Mouse (Mus musculus): ENCODE measurements at regions not wholly inside any gene's neighbourhood (a gene's known extent, or its start where the extent isn't known, plus 50 kb on each side); places are given as distances from the start of the nearest gene placed in this dataset.

DNA sequence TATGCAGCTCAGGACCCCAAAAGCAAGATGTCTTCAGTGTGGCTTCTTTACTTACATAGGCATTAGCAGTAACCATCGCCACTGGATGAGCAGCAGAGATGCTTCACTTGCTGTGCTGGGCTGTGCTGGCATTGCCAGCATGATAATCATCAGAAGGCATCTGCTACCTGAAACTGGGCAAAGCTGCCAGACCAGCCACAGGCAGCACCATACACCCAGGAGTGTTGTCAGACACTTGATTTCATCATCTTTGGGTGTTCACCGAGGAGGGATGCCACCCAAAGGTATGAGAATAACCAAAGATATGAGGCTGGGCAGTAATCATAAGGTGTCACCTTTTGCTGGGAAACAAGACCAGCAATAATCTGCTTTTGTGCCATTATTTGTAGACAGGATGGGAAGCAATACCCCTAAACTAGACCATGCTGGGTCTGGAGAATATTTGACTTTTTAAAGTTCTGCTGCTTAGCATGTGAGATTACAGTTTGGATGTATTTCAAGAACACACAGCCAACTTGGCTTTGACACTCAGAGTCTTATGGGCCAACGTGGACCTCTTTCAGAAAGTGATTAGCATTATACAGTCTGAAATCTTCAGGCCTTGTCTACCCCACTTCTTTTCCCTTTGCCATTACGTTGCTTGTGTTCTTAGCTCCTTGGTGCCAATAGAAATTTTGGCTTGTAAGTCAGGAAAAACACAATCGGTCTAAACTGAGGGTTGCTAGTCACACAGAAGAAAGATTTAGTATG lies 80.7 kb upstream of the Cerkl start:
- no peak overlapping the region for H3K27ac ChIP-seq (ENCODE audit: low read depth, low read length)
- DNase-seq (ENCODE audit: low spot score) = no peak
- H3K4me3 ChIP-seq (ENCODE audit: low read depth, low read length) = no peak overlapping the region
- H3K36me3 ChIP-seq (ENCODE audit: insufficient read depth, low read length) = no peaks in the 10 kb centered on the region
- H3K4me1 ChIP-seq (ENCODE audit: insufficient read depth, low read length) = no peaks in the 10 kb centered on the region
- 79% methylated on average over 5 of the region's 5 CpGs for WGBS
- no peak overlapping the region for H3K4me2 ChIP-seq (ENCODE audit: low read depth, low read length, poor library complexity, severe bottlenecking)
- no peak overlapping the region for H3K9ac ChIP-seq (replicated peaks; ENCODE audit: low read length, poor library complexity, severe bottlenecking)
- H3K9me3 ChIP-seq (ENCODE audit: low read length) = no peaks in the 10 kb centered on the region
- TF ChIP-seq CTCF (IDR thresholded peaks at IDR 0.05) = no peak
- no peak for ATAC-seq (ENCODE audit: low FRiP score)
- H3K27me3 ChIP-seq (ENCODE audit: insufficient read depth, low read length) = no peaks in the 10 kb centered on the region

DNA sequence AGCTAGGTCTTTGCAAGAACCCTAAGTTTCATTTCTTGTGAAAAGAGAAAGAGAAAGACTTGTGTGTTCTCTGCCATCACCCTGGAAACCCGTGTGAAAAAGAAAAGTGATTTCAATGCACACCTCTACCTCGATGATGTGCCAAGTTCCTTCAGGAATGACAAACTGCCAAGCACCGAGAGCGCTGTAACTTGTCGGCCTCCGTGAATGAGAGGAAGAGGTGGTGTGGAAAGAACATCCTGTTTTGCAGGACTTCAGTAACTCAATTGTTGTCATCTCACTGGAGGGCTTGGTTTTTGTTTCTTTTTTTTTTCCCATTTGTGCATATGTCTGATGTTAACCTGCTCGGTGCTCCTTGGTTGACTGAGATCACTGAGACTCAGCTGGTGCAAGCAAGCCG lies 83.8 kb upstream of the Cerkl start:
- ATAC-seq (ENCODE audit: low FRiP score) (no peak), DNase-seq (ENCODE audit: low spot score) (no peak)
- Histone ChIP-seq H3K4me1 (ENCODE audit: insufficient read depth, low read length) (no peaks in the 10 kb centered on the region), H3K36me3 (ENCODE audit: insufficient read depth, low read length) (no peaks in the 10 kb centered on the region), H3K9me3 (ENCODE audit: low read length) (no peaks in the 10 kb centered on the region), H3K4me3 (ENCODE audit: low read depth, low read length) (no peak overlapping the region), H3K4me2 (ENCODE audit: low read depth, low read length, poor library complexity, severe bottlenecking) (no peak overlapping the region), H3K27ac (ENCODE audit: low read depth, low read length) (no peak overlapping the region), H3K27me3 (ENCODE audit: insufficient read depth, low read length) (no peaks in the 10 kb centered on the region), H3K9ac (replicated peaks; ENCODE audit: low read length, poor library complexity, severe bottlenecking) (no peak overlapping the region)
- no peak for TF ChIP-seq CTCF (IDR thresholded peaks at IDR 0.05)
- 88% methylated on average over 8 of the region's 8 CpGs for WGBS

DNA sequence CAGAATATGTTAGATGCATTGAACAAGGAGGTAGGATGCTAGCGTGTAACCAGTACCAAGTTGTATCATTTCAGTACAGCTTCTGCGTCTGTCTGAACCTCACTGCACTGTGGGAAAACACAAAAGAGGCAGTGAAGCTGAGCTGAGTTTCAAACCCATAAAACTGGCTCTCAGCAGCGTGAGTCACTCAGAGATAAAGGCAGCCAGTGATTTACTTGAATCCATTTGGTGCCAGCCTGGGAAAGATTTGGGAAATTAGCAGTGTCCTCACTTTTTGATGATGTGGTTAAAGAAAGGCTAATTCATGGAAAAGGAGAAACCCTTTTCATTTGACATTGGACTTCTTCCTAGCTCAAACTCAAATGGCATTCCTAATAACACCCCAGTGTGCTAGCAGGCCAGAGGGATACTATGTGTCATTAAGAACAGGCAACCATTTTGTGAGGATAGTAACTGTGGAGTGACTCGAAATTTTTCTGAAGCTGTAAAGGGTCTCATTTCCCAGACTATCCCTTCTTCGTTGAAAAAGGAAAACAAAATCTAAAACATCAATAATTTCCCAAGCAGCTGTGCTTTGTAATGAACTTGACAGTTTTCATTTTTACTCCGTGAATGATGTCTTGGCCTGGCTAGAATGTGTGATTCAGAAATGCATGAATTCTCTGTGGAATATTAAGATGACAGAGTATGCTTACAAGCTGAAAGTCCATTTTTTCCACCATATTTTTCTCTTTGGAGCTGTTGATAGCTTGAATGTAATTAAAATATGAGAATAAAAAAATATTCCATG lies 85.8 kb upstream of the Cerkl start:
- Histone ChIP-seq H3K9ac (replicated peaks; ENCODE audit: low read length, poor library complexity, severe bottlenecking) (no peak overlapping the region), H3K27me3 (ENCODE audit: insufficient read depth, low read length) (no peaks in the 10 kb centered on the region), H3K9me3 (ENCODE audit: low read length) (no peaks in the 10 kb centered on the region), H3K27ac (ENCODE audit: low read depth, low read length) (no peak overlapping the region), H3K4me3 (ENCODE audit: low read depth, low read length) (no peak overlapping the region), H3K36me3 (ENCODE audit: insufficient read depth, low read length) (no peaks in the 10 kb centered on the region), H3K4me2 (ENCODE audit: low read depth, low read length, poor library complexity, severe bottlenecking) (no peak overlapping the region), H3K4me1 (ENCODE audit: insufficient read depth, low read length) (no peaks in the 10 kb centered on the region)
- 71% methylated on average over 6 of the region's 6 CpGs for WGBS
- DNase-seq (ENCODE audit: low spot score) (no peak), ATAC-seq (ENCODE audit: low FRiP score) (no peak)
- TF ChIP-seq CTCF (IDR thresholded peaks at IDR 0.05) = no peak

DNA sequence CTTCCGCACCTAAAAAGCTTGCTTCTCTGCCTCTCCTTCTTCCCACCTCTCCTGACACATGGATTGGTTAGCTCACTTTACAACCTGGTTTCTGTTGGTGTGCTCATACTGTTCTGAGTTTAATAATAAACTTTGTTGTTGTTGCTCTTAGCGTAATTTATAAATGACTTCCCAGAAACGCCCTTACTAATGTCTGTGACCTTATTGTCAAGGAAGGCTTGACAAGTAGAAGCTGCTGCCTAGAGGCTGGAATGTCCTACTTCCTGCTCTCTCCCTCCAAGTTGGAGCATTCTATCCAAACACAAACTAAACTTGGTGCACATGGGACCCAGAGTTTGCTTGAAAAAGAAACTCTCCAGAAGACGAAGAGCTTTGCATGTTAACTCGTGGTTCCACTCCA lies 86.9 kb upstream of the Cerkl start:
- H3K27me3 ChIP-seq (ENCODE audit: insufficient read depth, low read length) = no peaks in the 10 kb centered on the region
- no peak overlapping the region for H3K9ac ChIP-seq (replicated peaks; ENCODE audit: low read length, poor library complexity, severe bottlenecking)
- WGBS = 91% methylated on average over 5 of the region's 5 CpGs
- H3K27ac ChIP-seq (ENCODE audit: low read depth, low read length) = no peak overlapping the region
- DNase-seq (ENCODE audit: low spot score) = no peak
- TF ChIP-seq CTCF (IDR thresholded peaks at IDR 0.05) = no peak
- H3K36me3 ChIP-seq (ENCODE audit: insufficient read depth, low read length) = no peaks in the 10 kb centered on the region
- H3K4me1 ChIP-seq (ENCODE audit: insufficient read depth, low read length) = no peaks in the 10 kb centered on the region
- no peak overlapping the region for H3K4me3 ChIP-seq (ENCODE audit: low read depth, low read length)
- no peaks in the 10 kb centered on the region for H3K9me3 ChIP-seq (ENCODE audit: low read length)
- H3K4me2 ChIP-seq (ENCODE audit: low read depth, low read length, poor library complexity, severe bottlenecking) = no peak overlapping the region
- ATAC-seq (ENCODE audit: low FRiP score) = no peak

DNA sequence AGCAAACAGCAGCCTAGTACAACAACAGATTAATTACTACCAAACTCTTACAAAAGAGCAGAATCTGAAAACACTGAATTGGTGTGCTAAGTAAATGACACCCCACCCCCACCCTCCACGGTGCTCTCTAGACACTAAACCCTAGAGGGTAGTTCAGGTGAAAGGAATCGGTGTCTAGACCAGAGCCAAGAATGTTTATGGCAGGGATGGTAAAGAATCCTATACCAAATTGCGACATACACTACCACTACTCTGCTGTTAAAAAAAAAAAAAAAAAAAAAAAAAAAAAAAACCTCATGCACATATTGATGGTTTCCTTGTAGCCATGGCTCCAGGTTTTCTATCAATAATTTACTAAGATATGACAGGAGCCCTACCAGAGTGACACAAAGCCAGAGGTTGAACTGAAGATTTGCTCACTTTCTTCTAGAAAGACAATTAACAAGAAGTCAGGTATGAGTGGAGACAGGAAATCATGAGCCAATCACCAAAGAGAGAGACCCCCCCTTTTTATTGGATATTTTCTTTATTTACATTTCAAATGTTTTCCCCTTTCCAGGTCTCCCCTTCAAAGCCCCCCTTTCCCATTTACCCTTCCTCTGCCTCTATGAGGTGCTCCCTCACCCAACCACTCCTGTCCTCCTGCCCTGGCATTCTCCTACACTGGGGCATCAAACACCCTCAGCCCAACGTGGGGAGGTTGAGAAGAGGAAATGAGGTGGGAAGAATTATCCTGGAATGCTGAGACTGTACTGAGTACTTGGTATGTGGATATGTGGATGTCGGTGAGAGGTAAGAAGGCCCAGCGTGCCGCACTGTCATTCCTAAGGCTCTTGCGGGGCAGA lies 87.6 kb upstream of the Cerkl start:
- ATAC-seq (ENCODE audit: low FRiP score) (no peak), DNase-seq (ENCODE audit: low spot score) (no peak)
- 89% methylated on average over 8 of the region's 8 CpGs for WGBS
- H3K9ac ChIP-seq (replicated peaks; ENCODE audit: low read length, poor library complexity, severe bottlenecking) = no peak overlapping the region
- no peaks in the 10 kb centered on the region for H3K4me1 ChIP-seq (ENCODE audit: insufficient read depth, low read length)
- H3K27ac ChIP-seq (ENCODE audit: low read depth, low read length) = no peak overlapping the region
- H3K36me3 ChIP-seq (ENCODE audit: insufficient read depth, low read length) = no peaks in the 10 kb centered on the region
- H3K27me3 ChIP-seq (ENCODE audit: insufficient read depth, low read length) = no peaks in the 10 kb centered on the region
- H3K4me2 ChIP-seq (ENCODE audit: low read depth, low read length, poor library complexity, severe bottlenecking) = no peak overlapping the region
- H3K9me3 ChIP-seq (ENCODE audit: low read length) = no peaks in the 10 kb centered on the region
- TF ChIP-seq CTCF (IDR thresholded peaks at IDR 0.05) = no peak
- H3K4me3 ChIP-seq (ENCODE audit: low read depth, low read length) = no peak overlapping the region
